Mouse (Mus musculus): ENCODE data around the gene Ptprn2.

Ptprn2 gene

GRCm38 (mm10) chr12:116648584-116649206 is 163.2 kb downstream of the Ptprn2 start:
- DNase-seq, result peak; percentile 30 to 35

DNA sequence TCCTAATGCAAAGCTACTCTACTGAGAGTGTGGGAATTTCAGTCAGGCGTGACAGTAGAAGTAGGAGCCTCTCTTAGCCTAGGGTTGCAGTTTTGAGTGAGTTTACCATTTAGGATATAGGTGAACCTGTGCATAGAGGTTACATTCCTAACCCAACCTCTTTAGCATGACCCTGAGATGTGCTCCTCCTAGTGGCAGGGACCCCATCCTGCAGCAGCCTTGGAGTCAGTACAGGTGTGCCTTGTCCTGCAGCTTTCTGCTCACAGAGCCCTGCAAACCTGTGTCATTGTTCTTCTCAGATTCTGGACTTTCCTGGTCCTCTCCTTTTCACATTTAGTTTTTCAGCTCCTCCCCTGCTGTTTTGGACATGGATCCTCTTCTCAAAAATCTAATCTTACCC is 168.2 kb downstream of the Ptprn2 start:
- no peak for DNase-seq

GRCm38 (mm10) chr12:116660076-116660475 is 174.6 kb downstream of the Ptprn2 start:
- DNase-seq, result peak; percentile 56 to 59

GRCm38 (mm10) chr12:116661018-116661417 is 175.5 kb downstream of the Ptprn2 start:
- no peak for DNase-seq

DNA sequence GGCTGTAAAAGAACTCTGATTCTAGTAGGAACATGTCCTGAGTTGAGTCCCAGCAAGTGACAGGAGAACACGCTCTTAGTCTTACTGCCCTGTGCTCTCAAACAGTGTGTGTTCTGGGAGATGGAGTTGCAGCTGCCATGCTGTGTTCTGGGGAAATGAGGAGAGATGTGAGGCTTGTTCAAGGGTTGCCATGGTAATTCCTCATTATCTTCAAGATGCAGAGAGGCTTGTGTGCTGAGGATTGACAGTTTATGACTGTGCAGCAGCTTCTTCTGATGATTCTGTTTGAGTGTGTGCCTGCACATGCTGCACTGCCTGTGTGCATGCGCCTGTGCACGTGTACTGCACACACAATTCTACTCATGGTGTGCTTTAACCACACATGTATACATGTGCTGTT is 192.2 kb downstream of the Ptprn2 start:
- DNase-seq, result no peak

GRCm38 (mm10) chr12:116689832-116690231 is 204.3 kb downstream of the Ptprn2 start:
- DNase-seq, result no peak

- no peak for DNase-seq
These were observed 224.0 kb downstream of the Ptprn2 start for GRCm38 (mm10) chr12:116709535-116709934.

- DNase-seq, result no peak
These were observed 225.2 kb downstream of the Ptprn2 start for GRCm38 (mm10) chr12:116710716-116711115.

DNA sequence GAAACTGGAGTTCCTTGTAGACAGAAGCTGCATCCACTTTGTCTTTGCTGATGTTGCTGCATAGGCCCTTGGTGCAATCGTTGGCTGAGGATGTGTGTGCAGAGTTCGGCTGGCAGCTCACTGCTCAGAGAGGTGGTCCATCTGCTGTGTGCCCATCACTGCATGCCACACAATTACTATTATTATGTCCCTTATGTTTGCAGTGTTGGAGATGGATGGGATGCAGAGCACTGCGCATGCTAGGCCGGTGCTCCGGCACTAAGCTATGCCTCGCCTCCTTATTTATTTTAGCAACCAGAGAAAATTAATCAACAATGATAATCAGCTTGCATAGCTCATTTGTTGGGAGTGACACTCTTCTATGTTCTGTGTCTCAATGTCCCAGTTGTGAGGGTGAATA is 225.6 kb downstream of the Ptprn2 start:
- no peak for DNase-seq

- DNase-seq, result no peak
These were observed 227.6 kb downstream of the Ptprn2 start for GRCm38 (mm10) chr12:116713096-116713495.

- no peak for DNase-seq
These were observed 235.5 kb downstream of the Ptprn2 start for GRCm38 (mm10) chr12:116721062-116721461.

- DNase-seq, result peak in 1 of 2 experiments; percentile 21
These were observed 254.6 kb downstream of the Ptprn2 start for GRCm38 (mm10) chr12:116740141-116740540.

DNA sequence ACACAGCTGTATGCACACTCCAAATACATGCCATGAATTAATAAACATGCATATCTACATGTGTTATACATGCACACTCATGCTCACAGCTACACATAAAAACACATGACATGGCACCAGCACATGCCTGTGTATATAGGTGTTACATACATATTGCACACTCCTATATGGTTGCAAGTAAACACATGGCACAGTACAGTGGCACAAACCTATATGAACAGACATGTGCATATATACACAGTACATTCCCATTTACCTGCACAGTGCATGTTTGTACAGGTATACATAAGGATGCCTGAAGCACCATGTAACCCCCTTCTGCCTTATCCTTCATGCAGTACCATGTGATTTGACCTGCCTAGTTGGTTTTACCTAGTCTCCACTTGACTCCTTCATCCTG is 255.8 kb downstream of the Ptprn2 start:
- no peak for DNase-seq

GRCm38 (mm10) chr12:116746401-116746800 is 260.9 kb downstream of the Ptprn2 start:
- no peak for DNase-seq

- no peak for DNase-seq
These were observed 267.3 kb downstream of the Ptprn2 start for GRCm38 (mm10) chr12:116752784-116753183.

- no peak for DNase-seq
These were observed 278.4 kb downstream of the Ptprn2 start for GRCm38 (mm10) chr12:116763961-116764360.

DNA sequence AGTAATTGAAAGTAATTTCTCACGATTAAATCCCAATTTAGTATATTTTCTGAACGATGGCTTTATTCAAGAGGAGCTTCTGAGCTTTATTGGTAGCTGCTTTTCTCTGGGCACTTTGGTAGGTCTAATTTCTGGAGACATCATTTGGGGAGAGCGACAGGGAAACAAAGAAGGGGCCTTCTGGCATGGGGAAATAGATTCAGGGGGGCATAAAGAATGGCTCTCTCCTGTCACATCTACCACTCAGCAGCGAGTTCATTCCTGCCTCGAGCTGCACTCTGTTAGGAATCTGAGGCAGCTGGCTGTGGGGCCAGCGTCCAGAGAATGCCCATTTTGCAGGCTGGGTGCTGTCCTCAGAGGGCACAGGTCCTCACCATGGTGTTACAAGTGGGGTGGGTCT is 285.4 kb downstream of the Ptprn2 start:
- no peak for DNase-seq

- no peak for DNase-seq
These were observed 286.0 kb downstream of the Ptprn2 start for GRCm38 (mm10) chr12:116771493-116771892.

- peak in 1 of 2 experiments; percentile 8 for DNase-seq
These were observed 286.6 kb downstream of the Ptprn2 start for GRCm38 (mm10) chr12:116772081-116772566.

- DNase-seq, result no peak
These were observed 287.8 kb downstream of the Ptprn2 start for GRCm38 (mm10) chr12:116773344-116773743.

- no peak for DNase-seq
These were observed 290.9 kb downstream of the Ptprn2 start for GRCm38 (mm10) chr12:116776447-116776846.

DNA sequence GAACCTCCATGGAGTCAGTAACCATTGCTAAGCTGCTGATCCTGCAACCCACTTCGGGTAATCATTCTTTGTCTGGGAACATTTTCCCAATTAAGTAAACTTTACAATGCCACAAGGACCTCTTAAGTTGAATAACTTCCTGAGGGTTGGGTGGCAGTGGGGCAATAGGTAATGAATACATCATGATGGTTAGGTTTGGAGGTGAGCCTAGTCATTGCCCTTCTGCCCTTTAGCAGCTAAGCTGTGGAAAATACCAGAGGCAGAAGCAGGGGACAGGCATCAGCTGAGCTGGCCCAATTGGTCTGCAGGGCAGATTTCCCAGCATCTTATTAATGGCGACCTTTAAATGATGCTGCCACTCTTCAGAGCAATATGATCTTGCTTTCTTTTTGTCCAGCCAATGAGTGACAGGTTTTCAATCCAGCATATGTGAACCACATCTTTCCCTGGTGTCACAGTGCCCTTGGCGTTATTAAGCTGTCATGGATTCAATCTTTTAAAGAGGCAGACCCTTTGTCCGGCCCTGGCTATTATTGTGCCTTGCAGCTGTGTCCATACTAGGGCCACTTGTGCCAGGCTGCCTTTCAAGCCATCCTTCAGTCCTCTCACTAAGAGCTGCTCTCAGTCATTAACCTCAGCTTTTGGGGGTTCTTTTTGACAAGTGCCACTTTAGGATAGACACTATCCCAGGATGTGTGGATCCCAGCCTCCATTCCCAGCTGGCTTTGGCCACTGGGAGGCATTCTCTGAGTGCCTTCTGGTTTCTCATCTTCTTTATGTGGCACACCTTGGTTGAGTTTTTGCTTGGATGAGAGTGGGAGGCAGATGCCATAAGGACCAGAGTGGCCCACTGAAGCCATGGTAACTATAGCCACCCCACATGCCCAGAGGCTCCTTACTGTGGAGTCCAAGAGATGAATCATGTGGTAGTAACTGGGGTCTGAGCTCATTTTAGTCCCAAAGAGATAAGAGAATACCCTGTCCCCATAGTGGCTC is 292.9 kb downstream of the Ptprn2 start:
- no peak for DNase-seq

DNA sequence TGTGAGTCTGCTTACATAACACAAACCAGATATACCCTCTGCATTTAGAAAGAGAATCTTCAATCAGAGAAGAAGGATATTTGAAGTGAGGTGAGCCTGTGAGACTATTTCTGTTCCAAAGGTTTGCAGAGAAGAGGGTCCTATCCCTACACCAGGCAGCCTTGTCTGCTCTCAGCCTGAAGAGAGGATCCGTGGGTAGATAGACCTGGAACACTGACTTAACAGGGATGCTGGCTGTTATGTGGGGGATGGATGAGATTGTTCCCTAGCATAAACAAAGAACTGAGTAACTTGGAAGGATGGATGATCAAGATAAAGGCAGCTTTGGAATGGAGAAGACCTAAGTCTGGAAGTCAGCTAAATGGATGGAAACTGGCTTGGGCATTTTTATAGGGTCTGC is 294.9 kb downstream of the Ptprn2 start:
- no peak for DNase-seq

- DNase-seq, result no peak
These were observed 300.2 kb downstream of the Ptprn2 start for GRCm38 (mm10) chr12:116785731-116786130.
